Mouse (Mus musculus): ENCODE data around the gene Ccdc163. TPM values are rescaled to one million over a fixed set of nuclear protein-coding genes. Genes with fewer than 3 reads are reported as not detected.
A peak's percentile ranks its signal among the peaks of the same experiment; 100 is the strongest.
"Not testable (repeated sequence)": the region's sequence is repeated elsewhere in the genome, so short reads cannot be mapped to it uniquely, and the experiment has no call there.

Gene Ccdc163
- polyA plus RNA-seq, 1 experiment from 2014 or later: 10.7 TPM

DNA sequence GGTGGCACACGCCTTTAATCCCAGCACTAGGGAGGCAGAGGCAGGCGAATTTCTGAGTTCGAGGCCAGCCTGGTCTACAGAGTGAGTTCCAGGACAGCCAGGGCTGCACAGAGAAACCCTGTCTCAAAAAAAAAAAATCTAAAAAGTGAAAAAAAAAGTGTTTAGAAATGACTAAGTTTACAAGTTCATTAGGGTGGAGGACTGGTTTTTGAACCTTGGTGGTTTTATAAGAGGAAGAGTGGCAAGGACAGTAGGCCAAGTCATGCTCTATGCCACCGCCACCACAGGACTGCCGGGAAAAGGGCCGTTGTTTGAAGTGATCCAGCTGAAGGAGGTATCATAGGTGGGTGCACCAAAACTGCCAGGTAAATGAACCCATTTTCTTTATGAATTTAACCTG lies 33.5 kb upstream of the Ccdc163 start:
- H3K4me2 ChIP-seq (ENCODE audit: low read length); H3K9ac ChIP-seq (ENCODE audit: low read depth, low read length); ATAC-seq; H3K27ac ChIP-seq (ENCODE audit: low read length); H3K27me3 ChIP-seq (ENCODE audit: control insufficient read depth, insufficient read depth, low read depth, low read length); H3K4me1 ChIP-seq (ENCODE audit: control insufficient read depth, insufficient read depth, low read length); H3K9me3 ChIP-seq (replicated peaks; ENCODE audit: control insufficient read depth, low read length, poor library complexity, severe bottlenecking); H3K36me3 ChIP-seq (ENCODE audit: control insufficient read depth, insufficient read depth, low read length); H3K4me3 ChIP-seq (ENCODE audit: low read depth, low read length): not testable (repeated sequence)
- WGBS: 91% methylated on average over 6 of the region's 6 CpGs

DNA sequence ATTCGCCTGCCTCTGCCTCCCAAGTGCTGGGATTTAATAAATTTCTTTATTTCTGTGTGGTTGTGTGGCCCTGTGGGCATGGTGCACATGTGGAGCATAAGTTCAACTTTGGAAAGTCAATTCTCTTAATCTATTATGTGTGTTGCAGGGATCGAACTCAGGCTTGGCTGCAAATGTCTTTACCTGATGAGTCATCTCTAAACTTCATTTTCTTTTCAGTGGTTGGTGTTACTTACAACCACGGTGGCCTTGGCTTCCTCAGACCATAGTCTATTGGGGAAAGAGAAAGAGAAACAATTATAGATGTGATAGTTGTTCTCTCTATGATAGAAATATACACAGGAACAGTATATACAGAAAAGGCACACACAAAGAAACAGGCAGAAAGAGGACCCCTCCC lies 32.3 kb upstream of the Ccdc163 start:
- no peak overlapping the region for H3K4me2 ChIP-seq (ENCODE audit: low read length)
- H3K4me1 ChIP-seq (ENCODE audit: control insufficient read depth, insufficient read depth, low read length): no peaks in the 10 kb centered on the region
- no peaks in the 10 kb centered on the region for H3K27me3 ChIP-seq (ENCODE audit: control insufficient read depth, insufficient read depth, low read depth, low read length)
- no peak overlapping the region for H3K9ac ChIP-seq (ENCODE audit: low read depth, low read length)
- no peaks in the 10 kb centered on the region for H3K9me3 ChIP-seq (replicated peaks; ENCODE audit: control insufficient read depth, low read length, poor library complexity, severe bottlenecking)
- no peak overlapping the region for H3K27ac ChIP-seq (ENCODE audit: low read length)
- no peaks in the 10 kb centered on the region for H3K36me3 ChIP-seq (ENCODE audit: control insufficient read depth, insufficient read depth, low read length)
- ATAC-seq: no peak
- 79% methylated on average over 3 of the region's 3 CpGs for WGBS
- H3K4me3 ChIP-seq (ENCODE audit: low read depth, low read length): no peak overlapping the region

DNA sequence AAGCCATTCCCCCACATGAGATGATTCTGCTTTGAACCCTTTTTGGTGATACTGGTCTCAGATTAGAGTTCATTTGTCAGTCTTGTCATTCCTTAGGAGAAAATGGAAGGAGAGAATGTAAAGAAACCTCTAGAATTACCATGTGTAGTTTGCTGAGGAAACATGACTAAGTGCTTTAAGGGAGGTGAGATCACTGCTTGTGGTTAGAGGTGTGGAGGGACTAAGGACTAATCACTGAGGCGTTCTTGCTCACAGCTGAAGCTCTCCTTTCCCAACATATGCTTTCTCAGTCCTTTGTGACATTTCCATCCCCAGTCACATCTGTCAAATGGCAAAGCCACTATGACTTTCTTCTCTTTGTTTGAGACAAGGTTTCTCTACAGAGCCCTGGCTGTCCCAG lies 30.5 kb upstream of the Ccdc163 start:
- Histone ChIP-seq H3K9me3 (replicated peaks; ENCODE audit: control insufficient read depth, low read length, poor library complexity, severe bottlenecking) (no peaks in the 10 kb centered on the region), H3K27me3 (ENCODE audit: control insufficient read depth, insufficient read depth, low read depth, low read length) (no peaks in the 10 kb centered on the region), H3K4me2 (ENCODE audit: low read length) (no peak overlapping the region), H3K4me3 (ENCODE audit: low read depth, low read length) (no peak overlapping the region), H3K4me1 (ENCODE audit: control insufficient read depth, insufficient read depth, low read length) (no peaks in the 10 kb centered on the region), H3K9ac (ENCODE audit: low read depth, low read length) (no peak overlapping the region), H3K27ac (ENCODE audit: low read length) (no peak overlapping the region), H3K36me3 (ENCODE audit: control insufficient read depth, insufficient read depth, low read length) (no peaks in the 10 kb centered on the region)
- WGBS: 90% methylated on average over 1 of the region's 1 CpGs
- no peak for ATAC-seq

DNA sequence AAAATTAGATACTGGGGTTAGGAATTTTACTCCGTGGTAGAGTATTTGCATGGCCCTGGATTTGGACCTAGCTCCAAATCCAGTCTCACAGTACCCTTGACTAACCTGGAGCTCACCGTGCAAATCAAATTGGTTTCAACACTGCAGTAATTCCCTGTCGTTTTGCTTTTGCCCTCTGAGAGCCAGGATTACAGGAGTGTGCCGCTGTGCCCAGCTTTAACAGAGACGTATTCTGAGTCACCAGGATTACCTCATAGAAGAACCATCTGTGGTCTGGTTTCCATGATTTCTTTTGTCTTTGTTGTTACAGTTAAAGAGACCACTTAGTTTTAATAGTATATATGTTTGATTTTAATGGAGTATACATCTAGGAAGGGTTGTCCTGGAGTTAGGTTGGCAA lies 29.2 kb upstream of the Ccdc163 start:
- no peak overlapping the region for H3K27ac ChIP-seq (ENCODE audit: low read length)
- WGBS: 64% methylated on average over 5 of the region's 5 CpGs
- H3K36me3 ChIP-seq (ENCODE audit: control insufficient read depth, insufficient read depth, low read length): no peaks in the 10 kb centered on the region
- no peaks in the 10 kb centered on the region for H3K9me3 ChIP-seq (replicated peaks; ENCODE audit: control insufficient read depth, low read length, poor library complexity, severe bottlenecking)
- no peak for ATAC-seq
- no peak overlapping the region for H3K9ac ChIP-seq (ENCODE audit: low read depth, low read length)
- H3K4me3 ChIP-seq (ENCODE audit: low read depth, low read length): no peak overlapping the region
- no peaks in the 10 kb centered on the region for H3K4me1 ChIP-seq (ENCODE audit: control insufficient read depth, insufficient read depth, low read length)
- no peak overlapping the region for H3K4me2 ChIP-seq (ENCODE audit: low read length)
- no peaks in the 10 kb centered on the region for H3K27me3 ChIP-seq (ENCODE audit: control insufficient read depth, insufficient read depth, low read depth, low read length)

GRCm38 (mm10) chr4:116680521-116680920 lies 27.8 kb upstream of the Ccdc163 start:
- not testable (repeated sequence) for H3K9ac ChIP-seq (ENCODE audit: low read depth, low read length); H3K36me3 ChIP-seq (ENCODE audit: control insufficient read depth, insufficient read depth, low read length); H3K9me3 ChIP-seq (replicated peaks; ENCODE audit: control insufficient read depth, low read length, poor library complexity, severe bottlenecking); H3K4me2 ChIP-seq (ENCODE audit: low read length); ATAC-seq; H3K27ac ChIP-seq (ENCODE audit: low read length); H3K4me3 ChIP-seq (ENCODE audit: low read depth, low read length); H3K4me1 ChIP-seq (ENCODE audit: control insufficient read depth, insufficient read depth, low read length); H3K27me3 ChIP-seq (ENCODE audit: control insufficient read depth, insufficient read depth, low read depth, low read length)
- WGBS: 90% methylated on average over 4 of the region's 4 CpGs

- Histone ChIP-seq H3K27me3 (ENCODE audit: control insufficient read depth, insufficient read depth, low read depth, low read length) (no peaks in the 10 kb centered on the region), H3K27ac (ENCODE audit: low read length) (no peak overlapping the region), H3K36me3 (ENCODE audit: control insufficient read depth, insufficient read depth, low read length) (no peaks in the 10 kb centered on the region), H3K9me3 (replicated peaks; ENCODE audit: control insufficient read depth, low read length, poor library complexity, severe bottlenecking) (no peaks in the 10 kb centered on the region), H3K4me2 (ENCODE audit: low read length) (no peak overlapping the region), H3K9ac (ENCODE audit: low read depth, low read length) (no peak overlapping the region), H3K4me3 (ENCODE audit: low read depth, low read length) (no peak overlapping the region), H3K4me1 (ENCODE audit: control insufficient read depth, insufficient read depth, low read length) (peaks cover 11% of the 10 kb centered on the region)
- no peak for ATAC-seq
- 92% methylated on average over 4 of the region's 4 CpGs for WGBS
These were observed 24.4 kb upstream of the Ccdc163 start for GRCm38 (mm10) chr4:116683957-116684356.

- no peak for ATAC-seq
- Histone ChIP-seq H3K4me3 (ENCODE audit: low read depth, low read length) (no peak overlapping the region), H3K9ac (ENCODE audit: low read depth, low read length) (peak overlapping the region; percentile 74; the same call in 1 of the 2 replicates), H3K4me2 (ENCODE audit: low read length) (peak overlapping the region; percentile 64), H3K36me3 (ENCODE audit: control insufficient read depth, insufficient read depth, low read length) (no peaks in the 10 kb centered on the region), H3K9me3 (replicated peaks; ENCODE audit: control insufficient read depth, low read length, poor library complexity, severe bottlenecking) (no peaks in the 10 kb centered on the region), H3K27me3 (ENCODE audit: control insufficient read depth, insufficient read depth, low read depth, low read length) (no peaks in the 10 kb centered on the region), H3K4me1 (ENCODE audit: control insufficient read depth, insufficient read depth, low read length) (peaks cover 11% of the 10 kb centered on the region), H3K27ac (ENCODE audit: low read length) (no peak overlapping the region)
- WGBS: 79% methylated on average over 2 of the region's 2 CpGs
These were observed 23.6 kb upstream of the Ccdc163 start for GRCm38 (mm10) chr4:116684665-116685064.

GRCm38 (mm10) chr4:116685402-116686061 lies 22.8 kb upstream of the Ccdc163 start, which contains the start of gene Prdx1:
TSS of gene Prdx1 (plus strand) at chr4:116685544.
- Histone ChIP-seq H3K9ac (ENCODE audit: low read depth, low read length) (peak within 1 kb of the TSS; percentile 74), H3K4me2 (ENCODE audit: low read length) (peak within 1 kb of the TSS; percentile 64), H3K4me1 (ENCODE audit: control insufficient read depth, insufficient read depth, low read length) (peaks cover 11% of the 10 kb centered on the region), H3K9me3 (replicated peaks; ENCODE audit: control insufficient read depth, low read length, poor library complexity, severe bottlenecking) (no peaks in the 10 kb centered on the region), H3K4me3 (ENCODE audit: low read depth, low read length) (peak within 1 kb of the TSS; percentile 74), H3K27ac (ENCODE audit: low read length) (peak within 1 kb of the TSS; percentile 82), H3K36me3 (ENCODE audit: control insufficient read depth, insufficient read depth, low read length) (no peaks in the 10 kb centered on the region), H3K27me3 (ENCODE audit: control insufficient read depth, insufficient read depth, low read depth, low read length) (no peaks in the 10 kb centered on the region)
- peak; percentile 96 for ATAC-seq
- WGBS: under 1% methylated on average over 56 of the region's 56 CpGs

DNA sequence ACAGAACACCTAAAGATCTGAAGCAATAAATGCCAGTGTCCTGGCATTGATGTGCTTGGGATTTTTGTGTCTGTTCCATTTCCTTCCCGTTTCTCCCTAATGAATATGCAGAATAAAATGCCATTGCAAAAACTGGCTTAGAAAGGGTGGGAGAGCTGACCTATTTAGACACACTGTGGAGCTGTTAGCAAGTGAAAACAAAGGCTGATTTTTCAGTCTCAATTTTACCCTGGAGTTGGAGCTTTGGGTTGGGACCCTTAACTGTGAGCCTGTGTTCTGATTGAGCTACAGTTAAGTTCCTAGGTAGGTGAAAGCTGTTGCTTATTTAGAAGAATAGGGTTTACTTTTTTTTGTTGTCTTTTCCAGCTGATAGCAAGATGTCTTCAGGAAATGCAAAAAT lies 21.3 kb upstream of the Ccdc163 start:
- Histone ChIP-seq H3K27ac (ENCODE audit: low read length) (no peak overlapping the region), H3K27me3 (ENCODE audit: control insufficient read depth, insufficient read depth, low read depth, low read length) (no peaks in the 10 kb centered on the region), H3K4me3 (ENCODE audit: low read depth, low read length) (no peak overlapping the region; the same call in 1 of the 2 replicates), H3K9me3 (replicated peaks; ENCODE audit: control insufficient read depth, low read length, poor library complexity, severe bottlenecking) (no peaks in the 10 kb centered on the region), H3K4me1 (ENCODE audit: control insufficient read depth, insufficient read depth, low read length) (peaks cover 11% of the 10 kb centered on the region), H3K4me2 (ENCODE audit: low read length) (peak overlapping the region; percentile 64), H3K36me3 (ENCODE audit: control insufficient read depth, insufficient read depth, low read length) (no peaks in the 10 kb centered on the region), H3K9ac (ENCODE audit: low read depth, low read length) (no peak overlapping the region)
- no peak for ATAC-seq
- 12% methylated on average over 1 of the region's 1 CpGs for WGBS

Measured in midbrain, embryonic 16.5 days (tissue).